Mouse (Mus musculus) liver, embryonic 14.5 days (tissue): Measurements from ENCODE around the gene Slc36a2.

ENCODE experiments used
- CTCF ChIP-seq: IDR thresholded peaks from 2 replicates; pipeline ENCODE4 v1.5.1; 2016; ENCODE audit warnings: antibody characterized with exemption, low read depth, control low read depth
- EP300 ChIP-seq: IDR thresholded peaks from 2 replicates; pipeline ENCODE4 v1.6.1; 2016; ENCODE audit warnings: antibody characterized with exemption, low read depth

- TF ChIP-seq CTCF = no peak
- no peak for TF ChIP-seq EP300
Observed at GRCm38 (mm10) chr11:55208001-55208690, 23.3 kb upstream of the Slc36a2 start.
